Mouse (Mus musculus): ENCODE measurements around the gene Arhgap9.
"Not testable (repeated sequence)": the region's sequence is repeated elsewhere in the genome, so short reads cannot be mapped to it uniquely, and the experiment has no call there.

Gene Arhgap9

GRCm38 (mm10) chr10:127291881-127292638, 29.7 kb upstream of the Arhgap9 start:
- peak; percentile 42 for DNase-seq (ENCODE audit: low read depth, low spot score)

GRCm38 (mm10) chr10:127292987-127293538, 28.7 kb upstream of the Arhgap9 start:
- no peak for DNase-seq (ENCODE audit: low read depth, low spot score)

GRCm38 (mm10) chr10:127293590-127294113, 28.1 kb upstream of the Arhgap9 start:
- DNase-seq (ENCODE audit: low read depth, low spot score), result no peak

GRCm38 (mm10) chr10:127294895-127295510, 26.8 kb upstream of the Arhgap9 start:
- DNase-seq (ENCODE audit: low read depth, low spot score), result no peak

- DNase-seq (ENCODE audit: low read depth, low spot score), result no peak
These were observed 25.6 kb upstream of the Arhgap9 start for GRCm38 (mm10) chr10:127295986-127296794.

GRCm38 (mm10) chr10:127297015-127297871, 24.5 kb upstream of the Arhgap9 start:
- DNase-seq (ENCODE audit: low read depth, low spot score), result no peak

- DNase-seq (ENCODE audit: low read depth, low spot score), result no peak
These were observed 21.4 kb upstream of the Arhgap9 start for GRCm38 (mm10) chr10:127300361-127300760.

- DNase-seq (ENCODE audit: low read depth, low spot score), result no peak
These were observed 18.6 kb upstream of the Arhgap9 start for GRCm38 (mm10) chr10:127303136-127303535.

- DNase-seq (ENCODE audit: low read depth, low spot score), result not testable (repeated sequence)
These were observed 12.6 kb upstream of the Arhgap9 start for GRCm38 (mm10) chr10:127309167-127309566.

GRCm38 (mm10) chr10:127310523-127311475, 11.0 kb upstream of the Arhgap9 start:
- DNase-seq (ENCODE audit: low read depth, low spot score), result peak; percentile 62

- DNase-seq (ENCODE audit: low read depth, low spot score), result peak; percentile 95
These were observed 10.0 kb upstream of the Arhgap9 start, which contains the start of gene Mars for GRCm38 (mm10) chr10:127311476-127312355. Gene Mars, minus strand, starts transcription at chr10:127311786.

GRCm38 (mm10) chr10:127312356-127312676, 9.4 kb upstream of the Arhgap9 start:
- DNase-seq (ENCODE audit: low read depth, low spot score), result peak; percentile 90

GRCm38 (mm10) chr10:127312858-127313257, 8.9 kb upstream of the Arhgap9 start:
- no peak for DNase-seq (ENCODE audit: low read depth, low spot score)

- DNase-seq (ENCODE audit: low read depth, low spot score), result not testable (repeated sequence)
These were observed 8.2 kb upstream of the Arhgap9 start for GRCm38 (mm10) chr10:127313516-127313915.

GRCm38 (mm10) chr10:127314950-127315349, 6.8 kb upstream of the Arhgap9 start:
- not testable (repeated sequence) for DNase-seq (ENCODE audit: low read depth, low spot score)

GRCm38 (mm10) chr10:127317277-127317676, 4.5 kb upstream of the Arhgap9 start:
- no peak for DNase-seq (ENCODE audit: low read depth, low spot score)

GRCm38 (mm10) chr10:127318009-127318408, 3.8 kb upstream of the Arhgap9 start:
- no peak for DNase-seq (ENCODE audit: low read depth, low spot score)

- DNase-seq (ENCODE audit: low read depth, low spot score), result no peak
These were observed 1.8 kb upstream of the Arhgap9 start for GRCm38 (mm10) chr10:127319969-127320368.

- DNase-seq (ENCODE audit: low read depth, low spot score), result peak; percentile 58
These were observed 414 bp downstream of the Arhgap9 start for GRCm38 (mm10) chr10:127322178-127322577.
